ENCODE assay signal across 7 mouse cellular contexts in the genomic region with DNA sequence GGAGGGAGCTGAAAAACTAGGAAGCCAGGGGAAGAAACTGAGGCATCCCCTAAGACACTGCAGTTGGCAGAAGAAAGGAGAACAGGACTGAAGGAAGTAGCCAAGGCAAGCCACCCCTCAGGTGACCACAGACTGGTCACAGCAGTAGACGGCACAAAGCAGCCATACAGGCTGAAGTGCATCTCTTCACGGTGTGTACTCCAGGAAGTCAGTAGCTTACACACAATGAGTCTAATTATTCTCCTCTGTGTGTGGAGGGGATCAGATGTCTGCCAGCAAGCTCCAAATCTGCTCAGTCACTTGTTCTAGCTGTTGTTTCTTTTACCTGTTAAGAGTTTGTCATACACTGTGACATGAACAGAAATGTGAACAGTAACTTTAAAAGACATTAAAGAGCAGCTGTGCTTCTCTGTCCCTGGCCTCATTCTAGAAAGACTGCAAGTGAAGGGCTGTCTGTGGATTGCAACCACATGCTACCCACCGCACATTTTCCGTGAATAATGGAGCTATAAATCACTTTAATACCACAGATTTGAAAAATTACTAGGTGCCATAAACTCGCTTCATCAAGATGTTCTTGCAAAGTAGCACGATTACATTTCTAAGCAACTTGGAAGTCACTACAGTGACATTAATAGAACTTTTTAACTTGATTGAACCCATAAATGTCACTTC. TPM values are rescaled to one million over a fixed set of nuclear protein-coding genes. Genes with fewer than 3 reads are reported as not detected.
A peak's percentile ranks its signal among the peaks of the same experiment; 100 is the strongest.
DNase-seq lines count a peak whose midpoint lies in the region; ATAC-seq and TF ChIP-seq lines count a peak whose summit lies in the region.
"Not testable (repeated sequence)": the region's sequence is repeated elsewhere in the genome, so short reads cannot be mapped to it uniquely, and the experiment has no call there.

No protein-coding gene starts in this region.

- H3K4me2 ChIP-seq in embryonic facial prominence, embryonic 11.5 days (ENCODE audit: low read depth, low read length); forebrain, postnatal 0 days (ENCODE audit: low read depth); heart, embryonic 11.5 days; kidney, embryonic 15.5 days; limb, embryonic 12.5 days; lung, embryonic 16.5 days (ENCODE audit: low read depth, low read length): not testable (repeated sequence)

- H3K4me3 ChIP-seq in embryonic facial prominence, embryonic 11.5 days (ENCODE audit: low read depth, low read length); forebrain, postnatal 0 days (ENCODE audit: low read depth, low read length); heart, embryonic 11.5 days (ENCODE audit: low read depth, low read length); kidney, embryonic 15.5 days (replicated peaks); limb, embryonic 12.5 days (replicated peaks); lung, embryonic 16.5 days (ENCODE audit: low read length): not testable (repeated sequence)

- not testable (repeated sequence) for H3K9me3 ChIP-seq in embryonic facial prominence, embryonic 11.5 days (replicated peaks; ENCODE audit: control insufficient read depth, low read length); forebrain, postnatal 0 days (ENCODE audit: low read length); heart, embryonic 11.5 days (replicated peaks; ENCODE audit: control insufficient read depth, low read length); kidney, embryonic 15.5 days (replicated peaks); limb, embryonic 12.5 days; lung, embryonic 16.5 days (ENCODE audit: control insufficient read depth, low read length)

- not testable (repeated sequence) for H3K27me3 ChIP-seq in embryonic facial prominence, embryonic 11.5 days (ENCODE audit: control insufficient read depth, insufficient read depth, low read length); forebrain, postnatal 0 days (ENCODE audit: insufficient read depth, low read length); heart, embryonic 11.5 days (ENCODE audit: control insufficient read depth, insufficient read depth, low read length); kidney, embryonic 15.5 days; limb, embryonic 12.5 days; lung, embryonic 16.5 days (ENCODE audit: control insufficient read depth, insufficient read depth, low read depth, low read length)

- not testable (repeated sequence) for TF ChIP-seq CTCF in forebrain, postnatal 0 days (IDR thresholded peaks at IDR 0.05; ENCODE audit: low read depth)

- not testable (repeated sequence) for H3K27ac ChIP-seq in embryonic facial prominence, embryonic 11.5 days (replicated peaks; ENCODE audit: low read depth, low read length); forebrain, postnatal 0 days (ENCODE audit: low read depth, low read length); heart, embryonic 11.5 days (ENCODE audit: low read depth, low read length); kidney, embryonic 15.5 days; limb, embryonic 12.5 days; lung, embryonic 16.5 days (ENCODE audit: low read length)

- H3K36me3 ChIP-seq in embryonic facial prominence, embryonic 11.5 days (replicated peaks; ENCODE audit: control insufficient read depth, insufficient read depth, low read depth, low read length); forebrain, postnatal 0 days (ENCODE audit: insufficient read depth); heart, embryonic 11.5 days (ENCODE audit: control insufficient read depth, insufficient read depth, low read length); kidney, embryonic 15.5 days; limb, embryonic 12.5 days; lung, embryonic 16.5 days (ENCODE audit: control insufficient read depth, insufficient read depth, low read length): not testable (repeated sequence)

- 0 out of 2 replicates have a peak, but pooled peaks have one; percentile 23 for ATAC-seq in embryonic facial prominence, embryonic 11.5 days (replicated peaks; ENCODE audit: insufficient number of reproducible peaks, low FRiP score, low TSS enrichment, low read depth)
- peak; percentile 43; the same call in 1 of the 2 replicates for ATAC-seq in forebrain, postnatal 0 days
- ATAC-seq in heart, embryonic 11.5 days (replicated peaks; ENCODE audit: insufficient number of reproducible peaks, low FRiP score, low TSS enrichment) = 0 out of 2 replicates have a peak, but pooled peaks have one; percentile 22
- peak; percentile 65 to 67 for ATAC-seq in hematopoietic stem cell, adult 5-6 weeks (replicated peaks in 1 of 2; ENCODE audit: insufficient read depth in 1 of 2, low FRiP score in 2 of 2, low TSS enrichment in 1 of 2, low read depth in 1 of 2, poor library complexity in 2 of 2, severe bottlenecking in 2 of 2)
- ATAC-seq in kidney, embryonic 15.5 days (replicated peaks; ENCODE audit: low FRiP score) = peak; percentile 67; the same call in 1 of the 2 replicates
- ATAC-seq in limb, embryonic 12.5 days (ENCODE audit: insufficient number of reproducible peaks, insufficient read depth, low FRiP score, low TSS enrichment, low read depth) = peak; percentile 76
- ATAC-seq in lung, embryonic 16.5 days (ENCODE audit: low read depth) = peak; percentile 67

- H3K4me1 ChIP-seq in embryonic facial prominence, embryonic 11.5 days (ENCODE audit: control insufficient read depth, insufficient read depth, low read length); forebrain, postnatal 0 days (ENCODE audit: insufficient read depth); kidney, embryonic 15.5 days; lung, embryonic 16.5 days (replicated peaks; ENCODE audit: control insufficient read depth, insufficient read depth, low read length): not testable (repeated sequence)
- H3K4me1 ChIP-seq in heart, embryonic 11.5 days (ENCODE audit: control insufficient read depth, insufficient read depth, low read length) = peaks cover 14% of the 10 kb centered on the region
- H3K4me1 ChIP-seq in limb, embryonic 12.5 days (replicated peaks) = peaks cover 18% of the 10 kb centered on the region

- WGBS in embryonic facial prominence, embryonic 11.5 days = 59% methylated on average over 4 of the region's 6 CpGs
- WGBS in forebrain, postnatal 0 days = 73% methylated on average over 4 of the region's 6 CpGs
- 78% methylated on average over 4 of the region's 6 CpGs for WGBS in heart, embryonic 11.5 days (ENCODE audit: insufficient replicate concordance)
- WGBS in kidney, embryonic 15.5 days = 30% methylated on average over 5 of the region's 6 CpGs
- 5% methylated on average over 5 of the region's 6 CpGs for WGBS in limb, embryonic 12.5 days
- WGBS in lung, embryonic 16.5 days = 52% methylated on average over 4 of the region's 6 CpGs

- not testable (repeated sequence) for DNase-seq in embryonic facial prominence, embryonic 11.5 days (ENCODE audit: low spot score)
- DNase-seq in forebrain, postnatal 0 days = peak; percentile 8

- not testable (repeated sequence) for H3K9ac ChIP-seq in embryonic facial prominence, embryonic 11.5 days (replicated peaks; ENCODE audit: low read length); forebrain, postnatal 0 days; heart, embryonic 11.5 days (ENCODE audit: low read depth, low read length); kidney, embryonic 15.5 days; limb, embryonic 12.5 days (replicated peaks); lung, embryonic 16.5 days (ENCODE audit: low read length)

RNA-seq across cellular contexts. Expression of a gene that starts 21.5 kb away (rescaled TPM):
- 5.8 and 7.3 TPM in 2 replicates for polyA plus RNA-seq in embryonic facial prominence, embryonic 11.5 days (2014; fragmentation: Nextera tagmentation; extraction: Ambion mirVana)
- 10.8 and 14.7 TPM in 2 replicates for total RNA-seq in forebrain, postnatal 0 days (2014; rRNA removed)
- polyA plus RNA-seq in forebrain, postnatal 0 days (2015; fragmentation: Nextera tagmentation; extraction: Ambion mirVana) = 5.2 and 6.9 TPM in 2 replicates
- polyA plus RNA-seq in heart, embryonic 11.5 days (2014; fragmentation: Nextera tagmentation; extraction: Ambion mirVana) = 15.0 and 16.3 TPM in 2 replicates
- 23.2 and 24.1 TPM in 2 replicates for total RNA-seq in hematopoietic stem cell, adult 5-6 weeks (2017)
- polyA plus RNA-seq in kidney, embryonic 15.5 days (2015; fragmentation: Nextera tagmentation; extraction: Ambion mirVana) = 20.1 and 20.4 TPM in 2 replicates
- polyA plus RNA-seq in limb, embryonic 12.5 days (2016; fragmentation: Nextera tagmentation; extraction: Ambion mirVana) = 10.5 and 10.7 TPM in 2 replicates
- 8.9 and 12.3 TPM in 2 replicates for polyA plus RNA-seq in lung, embryonic 16.5 days (2015; fragmentation: Nextera tagmentation; extraction: Ambion mirVana)

RNA-seq across cellular contexts. Expression of a gene that starts 53.0 kb away (rescaled TPM):
- 94.6 and 97.7 TPM in 2 replicates for polyA plus RNA-seq in embryonic facial prominence, embryonic 11.5 days (2014; fragmentation: Nextera tagmentation; extraction: Ambion mirVana)
- 44.9 and 49.5 TPM in 2 replicates for total RNA-seq in forebrain, postnatal 0 days (2014; rRNA removed)
- polyA plus RNA-seq in forebrain, postnatal 0 days (2015; fragmentation: Nextera tagmentation; extraction: Ambion mirVana) = 71.4 and 72.4 TPM in 2 replicates
- polyA plus RNA-seq in heart, embryonic 11.5 days (2014; fragmentation: Nextera tagmentation; extraction: Ambion mirVana) = 81.7 and 91.3 TPM in 2 replicates
- total RNA-seq in hematopoietic stem cell, adult 5-6 weeks (2017) = 29.4 and 43.9 TPM in 2 replicates
- polyA plus RNA-seq in kidney, embryonic 15.5 days (2015; fragmentation: Nextera tagmentation; extraction: Ambion mirVana) = 93.3 and 107 TPM in 2 replicates
- polyA plus RNA-seq in limb, embryonic 12.5 days (2016; fragmentation: Nextera tagmentation; extraction: Ambion mirVana) = 82.6 and 90.1 TPM in 2 replicates
- 91.2 and 98.5 TPM in 2 replicates for polyA plus RNA-seq in lung, embryonic 16.5 days (2015; fragmentation: Nextera tagmentation; extraction: Ambion mirVana)

Comparison
In these comparisons a context has a peak if more than half of its experiments do, and no peak if none do; other contexts are left out.
1. ATAC-seq: peak in every context shown above with its lines; median percentile 76 in limb, embryonic 12.5 days; 67 in kidney, embryonic 15.5 days; 67 in lung, embryonic 16.5 days; 66 in hematopoietic stem cell, adult 5-6 weeks; 43 in forebrain, postnatal 0 days; 23 in embryonic facial prominence, embryonic 11.5 days; 22 in heart, embryonic 11.5 days.